Mouse (Mus musculus) erythroblast, embryonic 14.5 days (primary cell): Measurements from ENCODE around the gene Nme1.

ENCODE experiments used
- GATA1 ChIP-seq: IDR thresholded peaks from 2 replicates; pipeline ENCODE4 v1.6.1; 2012; ENCODE audit warnings: low read length, inconsistent platforms, mixed read lengths
- TAL1 ChIP-seq: IDR thresholded peaks from 3 replicates; pipeline ENCODE4 v1.6.1; 2012; ENCODE audit warnings: low read length, inconsistent platforms, mixed read lengths

- TF ChIP-seq GATA1 (no peak), TAL1 (no peak)
Observed at GRCm38 (mm10) chr11:93967381-93967780, 940 bp downstream of the Nme1 start.
